Mouse (Mus musculus): Measurements from ENCODE around the gene Mrgpre. TPM values are rescaled to one million over a fixed set of nuclear protein-coding genes. Genes with fewer than 3 reads are reported as not detected.

The Mrgpre gene
- polyA plus RNA-seq (2014; fragmentation: Nextera tagmentation; extraction: Ambion mirVana) = 2.7 and 3.7 TPM in 2 replicates

- Histone ChIP-seq H3K9ac (ENCODE audit: low read length) (peak within 1 kb of the TSS; percentile 65), H3K27me3 (ENCODE audit: control insufficient read depth, insufficient read depth, low read length) (no peaks in the 10 kb centered on the region), H3K4me3 (ENCODE audit: low read depth, low read length) (peak within 1 kb of the TSS; percentile 34), H3K27ac (ENCODE audit: low read depth, low read length) (no peak within 1 kb of the TSS; the same call in 1 of the 2 replicates), H3K4me1 (ENCODE audit: control insufficient read depth, insufficient read depth, low read length) (peaks cover 11% of the 10 kb centered on the region), H3K4me2 (peak within 1 kb of the TSS; percentile 56), H3K9me3 (ENCODE audit: control insufficient read depth, low read length) (no peaks in the 10 kb centered on the region), H3K36me3 (ENCODE audit: control insufficient read depth, insufficient read depth, low read length) (no peaks in the 10 kb centered on the region)
- WGBS = 4% methylated on average over 21 of the region's 21 CpGs
- ATAC-seq (ENCODE audit: low FRiP score) (peak; percentile 91), DNase-seq (ENCODE audit: low spot score, missing footprints) (peak; percentile 94)
Measured at GRCm38 (mm10) chr7:143783996-143784829, at the start of gene Mrgpre. Gene Mrgpre (minus strand): TSS chr7:143784500.

- no peak overlapping the region for H3K27ac ChIP-seq (ENCODE audit: low read depth, low read length)
- 83% methylated on average over 6 of the region's 6 CpGs for WGBS
- H3K9ac ChIP-seq (ENCODE audit: low read length) = no peak overlapping the region
- H3K36me3 ChIP-seq (ENCODE audit: control insufficient read depth, insufficient read depth, low read length) = peaks cover 16% of the 10 kb centered on the region; the same call in 1 of the 2 replicates
- no peaks in the 10 kb centered on the region for H3K27me3 ChIP-seq (ENCODE audit: control insufficient read depth, insufficient read depth, low read length)
- DNase-seq (ENCODE audit: low spot score, missing footprints) (no peak), ATAC-seq (ENCODE audit: low FRiP score) (no peak)
- H3K4me1 ChIP-seq (ENCODE audit: control insufficient read depth, insufficient read depth, low read length) = peaks cover 12% of the 10 kb centered on the region; the same call in 1 of the 2 replicates
- no peaks in the 10 kb centered on the region for H3K9me3 ChIP-seq (ENCODE audit: control insufficient read depth, low read length)
- H3K4me3 ChIP-seq (ENCODE audit: low read depth, low read length) = no peak overlapping the region
- H3K4me2 ChIP-seq = no peak overlapping the region
Measured at GRCm38 (mm10) chr7:143833581-143834190, 49.4 kb upstream of the Mrgpre start.

GRCm38 (mm10) chr7:143832611-143833010 lies 48.3 kb upstream of the Mrgpre start:
- DNase-seq (ENCODE audit: low spot score, missing footprints) = no peak
- H3K9me3 ChIP-seq (ENCODE audit: control insufficient read depth, low read length) = no peaks in the 10 kb centered on the region
- no peak overlapping the region for H3K9ac ChIP-seq (ENCODE audit: low read length)
- H3K27me3 ChIP-seq (ENCODE audit: control insufficient read depth, insufficient read depth, low read length) = no peaks in the 10 kb centered on the region
- WGBS = 93% methylated on average over 2 of the region's 2 CpGs
- peaks cover 12% of the 10 kb centered on the region; the same call in 1 of the 2 replicates for H3K4me1 ChIP-seq (ENCODE audit: control insufficient read depth, insufficient read depth, low read length)
- ATAC-seq (ENCODE audit: low FRiP score) = no peak
- H3K4me3 ChIP-seq (ENCODE audit: low read depth, low read length) = no peak overlapping the region
- H3K4me2 ChIP-seq = no peak overlapping the region
- H3K36me3 ChIP-seq (ENCODE audit: control insufficient read depth, insufficient read depth, low read length) = peaks cover 6% of the 10 kb centered on the region; the same call in 1 of the 2 replicates
- H3K27ac ChIP-seq (ENCODE audit: low read depth, low read length) = no peak overlapping the region

GRCm38 (mm10) chr7:143832196-143832595 lies 47.9 kb upstream of the Mrgpre start:
- WGBS = 86% methylated on average over 8 of the region's 8 CpGs
- Histone ChIP-seq H3K4me2 (no peak overlapping the region), H3K27ac (ENCODE audit: low read depth, low read length) (no peak overlapping the region), H3K9me3 (ENCODE audit: control insufficient read depth, low read length) (no peaks in the 10 kb centered on the region), H3K4me3 (ENCODE audit: low read depth, low read length) (no peak overlapping the region), H3K4me1 (ENCODE audit: control insufficient read depth, insufficient read depth, low read length) (peaks cover 12% of the 10 kb centered on the region; the same call in 1 of the 2 replicates), H3K27me3 (ENCODE audit: control insufficient read depth, insufficient read depth, low read length) (no peaks in the 10 kb centered on the region), H3K36me3 (ENCODE audit: control insufficient read depth, insufficient read depth, low read length) (peaks cover 2% of the 10 kb centered on the region; the same call in 1 of the 2 replicates), H3K9ac (ENCODE audit: low read length) (no peak overlapping the region)
- DNase-seq (ENCODE audit: low spot score, missing footprints) = no peak
- no peak for ATAC-seq (ENCODE audit: low FRiP score)

GRCm38 (mm10) chr7:143830399-143830798 lies 46.1 kb upstream of the Mrgpre start:
- no peak for DNase-seq (ENCODE audit: low spot score, missing footprints)
- WGBS = 7% methylated on average over 6 of the region's 6 CpGs

GRCm38 (mm10) chr7:143829504-143830331 lies 45.4 kb upstream of the Mrgpre start:
- Histone ChIP-seq H3K4me3 (ENCODE audit: low read depth, low read length) (peak overlapping the region; percentile 61), H3K27ac (ENCODE audit: low read depth, low read length) (peak overlapping the region; percentile 80), H3K4me1 (ENCODE audit: control insufficient read depth, insufficient read depth, low read length) (peaks cover 12% of the 10 kb centered on the region; the same call in 1 of the 2 replicates), H3K4me2 (peak overlapping the region; percentile 95), H3K9me3 (ENCODE audit: control insufficient read depth, low read length) (no peaks in the 10 kb centered on the region), H3K27me3 (ENCODE audit: control insufficient read depth, insufficient read depth, low read length) (no peaks in the 10 kb centered on the region), H3K9ac (ENCODE audit: low read length) (peak overlapping the region; percentile 79), H3K36me3 (ENCODE audit: control insufficient read depth, insufficient read depth, low read length) (no peaks in the 10 kb centered on the region)
- peak; percentile 98 for ATAC-seq (ENCODE audit: low FRiP score)
- peak; percentile 99 for DNase-seq (ENCODE audit: low spot score, missing footprints)
- under 1% methylated on average over 37 of the region's 37 CpGs for WGBS

More at GRCm38 (mm10) chr7:143830399-143830798, 46.1 kb upstream of the Mrgpre start:
- no peak overlapping the region for H3K27ac ChIP-seq (ENCODE audit: low read depth, low read length)
- peaks cover 12% of the 10 kb centered on the region; the same call in 1 of the 2 replicates for H3K4me1 ChIP-seq (ENCODE audit: control insufficient read depth, insufficient read depth, low read length)
- ATAC-seq (ENCODE audit: low FRiP score) = peak; percentile 36
- no peaks in the 10 kb centered on the region for H3K9me3 ChIP-seq (ENCODE audit: control insufficient read depth, low read length)
- no peaks in the 10 kb centered on the region for H3K27me3 ChIP-seq (ENCODE audit: control insufficient read depth, insufficient read depth, low read length)
- H3K36me3 ChIP-seq (ENCODE audit: control insufficient read depth, insufficient read depth, low read length) = no peaks in the 10 kb centered on the region
- peak overlapping the region; percentile 95 for H3K4me2 ChIP-seq
- H3K4me3 ChIP-seq (ENCODE audit: low read depth, low read length) = peak overlapping the region; percentile 61
- H3K9ac ChIP-seq (ENCODE audit: low read length) = peak overlapping the region; percentile 79

GRCm38 (mm10) chr7:143826985-143827384 lies 42.7 kb upstream of the Mrgpre start:
- no peak overlapping the region for H3K4me3 ChIP-seq (ENCODE audit: low read depth, low read length)
- DNase-seq (ENCODE audit: low spot score, missing footprints) (no peak), ATAC-seq (ENCODE audit: low FRiP score) (no peak)
- H3K27ac ChIP-seq (ENCODE audit: low read depth, low read length) = no peak overlapping the region
- H3K4me1 ChIP-seq (ENCODE audit: control insufficient read depth, insufficient read depth, low read length) = peaks cover 17% of the 10 kb centered on the region
- H3K9me3 ChIP-seq (ENCODE audit: control insufficient read depth, low read length) = no peaks in the 10 kb centered on the region
- no peaks in the 10 kb centered on the region for H3K27me3 ChIP-seq (ENCODE audit: control insufficient read depth, insufficient read depth, low read length)
- WGBS = 89% methylated on average over 2 of the region's 2 CpGs
- no peak overlapping the region for H3K4me2 ChIP-seq
- H3K36me3 ChIP-seq (ENCODE audit: control insufficient read depth, insufficient read depth, low read length) = no peaks in the 10 kb centered on the region
- H3K9ac ChIP-seq (ENCODE audit: low read length) = no peak overlapping the region

GRCm38 (mm10) chr7:143823266-143823605 lies 38.9 kb upstream of the Mrgpre start:
- no peaks in the 10 kb centered on the region for H3K9me3 ChIP-seq (ENCODE audit: control insufficient read depth, low read length)

More at GRCm38 (mm10) chr7:143823266-143823605, 38.9 kb upstream of the Mrgpre start:
- Histone ChIP-seq H3K4me3 (ENCODE audit: low read depth, low read length) (peak overlapping the region; percentile 57), H3K27ac (ENCODE audit: low read depth, low read length) (no peak overlapping the region), H3K9ac (ENCODE audit: low read length) (peak overlapping the region; percentile 68), H3K4me2 (peak overlapping the region; percentile 45), H3K36me3 (ENCODE audit: control insufficient read depth, insufficient read depth, low read length) (no peaks in the 10 kb centered on the region), H3K4me1 (ENCODE audit: control insufficient read depth, insufficient read depth, low read length) (peaks cover 9% of the 10 kb centered on the region), H3K27me3 (ENCODE audit: control insufficient read depth, insufficient read depth, low read length) (no peaks in the 10 kb centered on the region)
- 78% methylated on average over 4 of the region's 4 CpGs for WGBS
- DNase-seq (ENCODE audit: low spot score, missing footprints) (no peak), ATAC-seq (ENCODE audit: low FRiP score) (no peak; the same call in 1 of the 2 replicates)

All from midbrain, embryonic 11.5 days (tissue).